Mouse (Mus musculus): ENCODE data around the gene Gm20696.

Gm20696 gene

GRCm38 (mm10) chr6:99625306-99625705, 41.3 kb downstream of the Gm20696 start:
- no peak for DNase-seq (ENCODE audit: inconsistent ontology term)

DNA sequence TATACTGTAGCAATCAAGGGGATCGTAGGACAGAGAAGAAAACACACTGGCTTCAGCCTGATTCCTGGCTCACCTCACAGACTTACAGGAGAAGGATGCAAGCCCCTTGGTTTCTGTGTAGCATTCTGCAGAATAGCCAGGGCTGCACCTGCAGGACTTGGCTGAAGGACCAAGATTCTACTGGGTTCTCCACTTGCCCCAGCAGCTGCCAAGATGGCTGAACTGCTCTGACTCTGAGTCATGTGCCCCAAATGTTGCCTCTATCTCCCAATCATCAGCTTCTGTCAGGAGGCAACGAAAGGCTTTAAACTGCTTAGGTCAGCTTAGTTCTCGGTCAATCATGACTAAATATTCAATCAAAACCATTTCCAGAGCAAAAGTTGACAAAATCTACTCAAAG, 42.1 kb downstream of the Gm20696 start:
- DNase-seq (ENCODE audit: inconsistent ontology term) = no peak

GRCm38 (mm10) chr6:99623641-99624040, 43.0 kb downstream of the Gm20696 start:
- no peak for DNase-seq (ENCODE audit: inconsistent ontology term)

DNA sequence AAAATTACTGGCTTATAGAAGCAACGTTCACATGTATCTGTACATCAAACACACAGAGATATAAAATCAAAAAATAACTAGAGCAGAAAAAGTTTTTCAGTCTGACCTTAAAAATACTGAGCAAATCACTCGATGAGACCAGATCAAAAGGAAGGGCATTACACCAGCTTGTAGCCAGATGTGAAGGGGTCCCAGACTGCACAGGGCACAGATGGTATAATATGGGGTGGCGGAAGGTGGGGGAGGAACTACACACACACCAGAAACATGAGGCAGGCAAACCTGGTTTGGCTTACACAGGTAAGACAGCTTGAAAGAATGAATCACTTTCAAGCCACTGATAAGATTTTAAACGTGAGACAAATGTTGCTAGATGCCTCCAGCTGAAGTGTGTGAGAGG, 45.4 kb downstream of the Gm20696 start:
- DNase-seq (ENCODE audit: inconsistent ontology term) = no peak

DNA sequence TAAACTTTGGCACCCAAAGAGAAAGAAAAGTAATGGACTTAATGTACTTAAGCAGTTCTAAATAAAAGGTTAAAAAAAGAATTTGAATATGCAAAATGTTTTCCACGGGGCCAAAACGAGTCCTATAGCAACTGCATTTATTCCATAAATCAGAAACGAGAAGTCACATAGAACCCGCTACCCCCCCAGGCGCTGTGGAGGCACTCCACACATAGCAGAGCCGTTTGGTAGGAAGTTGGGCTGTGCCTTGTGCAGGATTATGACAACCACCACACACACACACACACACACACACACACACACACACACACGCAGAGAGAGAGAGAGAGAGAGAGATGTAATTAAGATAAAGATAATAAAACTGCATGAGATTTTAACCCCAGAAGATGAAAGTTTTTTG, 46.1 kb downstream of the Gm20696 start:
- no peak for DNase-seq (ENCODE audit: inconsistent ontology term)

GRCm38 (mm10) chr6:99619964-99620363, 46.6 kb downstream of the Gm20696 start:
- DNase-seq (ENCODE audit: inconsistent ontology term) = no peak

GRCm38 (mm10) chr6:99619466-99619865, 47.1 kb downstream of the Gm20696 start:
- no peak for DNase-seq (ENCODE audit: inconsistent ontology term)

GRCm38 (mm10) chr6:99617867-99618266, 48.7 kb downstream of the Gm20696 start:
- DNase-seq (ENCODE audit: inconsistent ontology term) = no peak

GRCm38 (mm10) chr6:99617415-99617814, 49.2 kb downstream of the Gm20696 start:
- DNase-seq (ENCODE audit: inconsistent ontology term) = no peak

- DNase-seq (ENCODE audit: inconsistent ontology term) = no peak
These were observed 51.3 kb downstream of the Gm20696 start for GRCm38 (mm10) chr6:99615272-99615751.

DNA sequence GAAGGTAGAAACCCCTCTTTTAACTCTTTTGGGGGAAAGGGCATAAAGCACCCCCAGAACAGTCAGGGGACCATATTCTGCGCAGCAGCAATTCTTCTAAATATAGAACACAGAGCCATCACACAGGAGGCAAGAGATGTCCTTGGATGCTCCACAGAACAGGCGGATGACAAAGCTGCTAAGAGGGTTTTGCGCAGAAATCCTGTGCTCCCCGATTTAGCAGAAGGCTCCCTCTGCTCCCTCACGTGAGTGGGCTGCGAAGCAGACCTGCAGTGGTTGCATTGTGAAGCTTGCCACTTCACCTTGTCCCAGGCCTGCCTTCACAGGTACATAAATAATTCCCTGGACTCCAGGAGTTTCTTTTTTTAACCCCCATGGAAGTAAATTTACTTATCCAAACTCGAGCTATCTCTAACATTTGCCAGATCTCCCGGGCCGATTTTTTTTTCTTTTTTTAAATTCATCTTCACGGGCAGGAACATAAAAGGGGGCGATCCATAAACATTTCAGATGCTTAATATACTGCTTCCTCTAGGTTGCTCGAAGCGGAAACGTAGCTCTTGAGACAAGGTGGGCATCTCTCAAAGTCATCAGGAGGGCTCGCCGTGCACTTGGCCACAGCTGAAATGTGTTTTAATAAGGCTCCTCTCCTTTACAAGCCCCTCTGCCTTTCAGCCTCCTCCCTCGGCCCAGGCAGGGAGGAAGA, 51.9 kb downstream of the Gm20696 start:
- DNase-seq (ENCODE audit: inconsistent ontology term) = no peak

- no peak for DNase-seq (ENCODE audit: inconsistent ontology term)
These were observed 54.7 kb downstream of the Gm20696 start for GRCm38 (mm10) chr6:99611866-99612265.

GRCm38 (mm10) chr6:99610454-99611427, 55.9 kb downstream of the Gm20696 start:
- DNase-seq (ENCODE audit: inconsistent ontology term) = no peak

GRCm38 (mm10) chr6:99606079-99606478, 60.5 kb downstream of the Gm20696 start:
- no peak for DNase-seq (ENCODE audit: inconsistent ontology term)

- DNase-seq (ENCODE audit: inconsistent ontology term) = no peak
These were observed 61.8 kb downstream of the Gm20696 start for GRCm38 (mm10) chr6:99604758-99605157.

- DNase-seq (ENCODE audit: inconsistent ontology term) = no peak
These were observed 64.2 kb downstream of the Gm20696 start for GRCm38 (mm10) chr6:99602434-99602833.

- DNase-seq (ENCODE audit: inconsistent ontology term) = no peak
These were observed 65.7 kb downstream of the Gm20696 start for GRCm38 (mm10) chr6:99600886-99601285.

- DNase-seq (ENCODE audit: inconsistent ontology term) = peak; percentile 76
These were observed 66.3 kb downstream of the Gm20696 start for GRCm38 (mm10) chr6:99600168-99600793.

GRCm38 (mm10) chr6:99599651-99600050, 66.9 kb downstream of the Gm20696 start:
- DNase-seq (ENCODE audit: inconsistent ontology term) = no peak

- no peak for DNase-seq (ENCODE audit: inconsistent ontology term)
These were observed 67.4 kb downstream of the Gm20696 start for GRCm38 (mm10) chr6:99599229-99599628.

DNA sequence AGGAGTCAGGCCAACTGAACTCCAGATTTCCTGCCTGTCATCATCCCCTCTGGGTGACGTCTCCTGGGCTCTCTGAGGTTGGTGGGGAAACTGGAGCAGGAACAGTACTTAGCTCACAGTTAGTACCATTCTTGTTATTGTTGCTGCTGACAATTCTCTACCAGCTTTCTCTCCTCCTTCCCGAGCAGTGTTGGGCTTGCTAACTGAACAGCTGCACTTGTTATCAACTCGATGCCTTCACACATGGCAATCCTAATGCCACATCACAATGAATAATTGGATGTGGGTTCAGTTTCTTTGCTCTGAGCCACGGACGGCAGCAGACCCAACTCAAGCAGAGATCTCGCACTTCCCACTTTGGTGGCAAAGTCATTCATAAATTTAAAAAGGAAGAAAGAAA, 89.6 kb downstream of the Gm20696 start:
- DNase-seq (ENCODE audit: inconsistent ontology term) = no peak

- DNase-seq (ENCODE audit: inconsistent ontology term) = no peak
These were observed 91.0 kb downstream of the Gm20696 start for GRCm38 (mm10) chr6:99575633-99576032.
